Mouse (Mus musculus): ENCODE measurements at regions not wholly inside any gene's neighbourhood (a gene's known extent, or its start where the extent isn't known, plus 50 kb on each side); places are given as distances from the start of the nearest gene placed in this dataset.

DNA sequence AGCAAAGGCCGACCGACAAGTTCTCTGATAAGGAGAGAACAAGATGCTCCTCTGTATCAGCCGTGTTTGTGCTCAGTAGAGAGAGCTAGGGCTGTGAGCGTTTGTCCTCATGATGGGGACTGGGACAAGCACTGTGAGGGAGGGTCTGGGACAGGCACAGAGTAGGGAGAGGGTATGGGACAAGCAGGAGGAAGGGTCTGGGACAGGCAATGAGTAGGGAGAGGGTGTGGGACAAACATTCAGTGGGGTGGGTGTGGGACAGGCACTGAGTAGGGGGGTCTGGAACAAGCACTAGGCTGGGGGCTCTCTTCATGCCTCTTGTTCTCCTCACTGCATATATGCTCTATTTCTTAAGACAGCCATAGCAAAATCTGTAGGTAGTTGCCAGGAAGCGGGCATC lies 70.2 kb upstream of the Plcl2 start:
- no peak for DNase-seq (ENCODE audit: low spot score)

DNA sequence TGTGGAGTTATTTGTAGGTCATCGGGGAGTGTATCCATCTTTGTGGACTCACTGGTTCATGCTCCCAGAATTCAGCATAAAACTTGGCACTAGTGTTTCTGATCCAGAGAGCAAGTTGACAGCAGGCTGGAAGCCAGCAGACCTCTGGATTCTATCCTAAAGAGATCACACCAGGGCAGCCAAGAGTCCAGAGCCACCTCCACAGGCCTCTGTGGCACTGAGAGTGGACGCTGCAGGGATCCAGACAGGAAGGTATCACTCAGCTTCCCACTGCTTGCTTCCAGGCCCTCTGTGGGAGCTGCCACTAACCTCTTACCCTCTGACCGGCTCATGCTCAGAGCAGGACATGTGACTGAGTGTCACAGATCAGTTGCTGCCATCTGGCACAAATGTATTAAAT lies 69.8 kb upstream of the Plcl2 start:
- no peak for DNase-seq (ENCODE audit: low spot score)

DNA sequence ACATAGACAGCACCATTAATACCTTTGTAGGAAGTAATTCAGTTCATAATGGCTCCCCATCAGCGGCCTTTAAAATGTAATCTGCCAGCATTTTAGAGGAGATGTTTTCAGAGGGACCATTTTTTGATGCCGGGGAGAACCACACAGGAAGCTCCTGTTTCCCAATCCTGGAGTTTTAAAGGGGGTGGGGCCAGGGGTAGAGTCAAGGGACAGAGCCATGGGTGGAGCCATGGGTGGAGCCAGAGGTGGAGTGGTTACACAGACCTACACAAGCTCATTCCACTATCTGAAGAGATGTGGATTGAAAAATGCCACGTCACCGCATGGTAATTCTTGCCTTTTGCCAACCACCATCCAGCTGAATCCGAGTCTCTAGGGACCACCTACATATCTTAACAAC lies 67.1 kb upstream of the Plcl2 start:
- no peak for DNase-seq (ENCODE audit: low spot score)

DNA sequence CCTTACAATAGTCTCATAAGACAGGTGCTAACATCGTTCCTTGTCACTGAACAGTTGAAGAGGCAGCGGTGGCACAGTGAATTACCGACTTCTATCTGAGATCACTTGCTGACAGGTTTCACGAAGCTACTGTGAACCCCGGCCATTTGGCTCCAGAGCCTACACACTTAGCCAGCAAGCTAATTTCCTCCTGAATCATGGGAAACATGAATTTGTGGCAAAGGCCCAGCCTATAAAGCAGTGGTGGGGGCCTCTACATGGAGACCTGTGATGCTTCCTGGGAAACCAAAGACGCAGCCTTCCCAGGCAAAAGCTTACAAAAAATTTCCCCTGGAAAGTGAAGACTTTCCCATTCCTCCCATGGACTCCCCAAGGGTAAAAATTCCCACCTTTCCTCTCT lies 66.3 kb upstream of the Plcl2 start:
- DNase-seq (ENCODE audit: low spot score): no peak

DNA sequence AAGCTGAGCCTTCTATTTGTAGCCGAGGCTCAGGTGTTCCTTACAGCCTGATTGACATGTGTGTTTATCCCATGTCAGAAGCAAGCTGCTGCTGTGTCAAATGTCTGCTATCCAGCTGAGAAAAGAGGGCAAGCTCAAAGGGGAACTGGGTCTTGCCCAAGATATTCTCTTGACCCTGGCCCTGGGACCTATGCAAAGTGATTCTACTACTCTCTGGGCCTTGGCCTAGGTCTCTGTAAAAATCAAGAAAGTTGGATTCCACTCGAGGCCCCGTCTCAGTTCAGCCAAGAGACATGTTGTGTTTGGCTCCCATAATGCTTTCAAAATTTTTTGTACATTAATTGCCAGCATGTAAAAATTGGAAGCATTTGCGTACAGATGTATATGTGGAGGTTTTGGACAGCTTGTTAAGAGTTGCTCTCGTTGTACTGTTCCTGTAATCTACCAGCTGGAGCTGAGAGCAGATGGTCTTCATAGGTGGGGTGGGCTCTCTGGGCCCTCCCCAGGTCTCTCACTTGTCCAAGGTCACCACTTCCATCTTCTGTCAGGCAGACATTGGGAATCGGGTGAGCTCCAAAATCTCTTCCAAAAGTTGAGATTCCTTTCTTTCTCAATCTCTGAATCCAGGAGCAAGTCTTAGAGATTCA lies 65.7 kb upstream of the Plcl2 start:
- DNase-seq (ENCODE audit: low spot score): no peak

DNA sequence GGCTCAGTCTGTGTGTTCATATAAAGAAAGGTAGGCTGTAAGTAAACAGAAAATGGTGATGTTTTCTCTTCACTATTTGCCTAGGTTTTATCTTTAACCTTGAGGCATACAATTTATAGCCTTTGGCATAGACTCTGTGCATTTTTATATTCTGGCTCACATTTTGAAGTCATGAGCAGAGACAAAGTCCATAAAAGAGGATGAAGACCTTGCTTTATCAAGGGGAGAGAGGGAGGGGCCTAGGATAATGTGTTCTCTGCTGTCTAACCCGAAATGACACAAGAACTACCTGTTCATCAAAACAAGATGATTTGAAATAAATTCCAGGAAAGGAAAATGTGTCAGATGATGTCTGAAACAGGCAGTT lies 65.2 kb upstream of the Plcl2 start:
- DNase-seq (ENCODE audit: low spot score): no peak

DNA sequence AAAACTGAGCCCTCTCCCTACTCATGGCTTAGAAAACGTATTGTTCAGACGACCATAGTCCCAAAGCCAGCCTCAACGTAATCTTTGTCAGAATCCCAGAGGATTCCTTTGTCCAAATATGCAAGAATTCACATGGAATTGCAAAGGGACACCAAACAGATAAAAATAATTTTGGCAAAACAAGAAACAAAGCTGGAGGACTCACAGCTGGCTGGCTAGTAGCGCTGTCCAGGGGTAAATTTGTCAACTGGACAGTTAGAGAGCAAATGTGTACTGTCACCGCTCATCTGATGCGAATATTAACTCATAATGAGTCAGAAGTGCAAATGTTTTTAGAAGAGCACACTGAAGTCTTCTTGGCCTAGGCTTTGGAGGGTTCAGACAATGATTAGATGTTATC lies 60.5 kb upstream of the Plcl2 start:
- DNase-seq (ENCODE audit: low spot score): no peak

DNA sequence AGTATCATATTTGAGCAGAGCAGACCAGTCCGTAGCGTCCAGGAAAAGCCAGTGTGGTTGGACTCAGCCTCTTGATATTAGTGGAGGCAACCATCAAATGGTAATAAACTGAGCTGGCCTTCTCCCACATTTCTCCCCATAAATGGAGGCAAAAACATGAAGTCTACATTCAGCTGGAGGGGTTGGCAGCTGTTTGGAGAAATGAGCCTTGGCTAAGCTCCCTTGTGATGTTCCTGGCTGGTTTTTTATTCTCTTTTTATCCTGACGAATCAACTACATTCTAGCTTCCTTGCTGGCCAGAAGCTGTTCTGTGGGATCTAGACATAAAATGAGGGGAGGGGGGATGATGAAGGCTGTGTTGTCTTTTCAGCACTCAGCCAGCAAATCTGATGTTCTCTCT lies 57.6 kb upstream of the Plcl2 start:
- DNase-seq (ENCODE audit: low spot score): no peak

DNA sequence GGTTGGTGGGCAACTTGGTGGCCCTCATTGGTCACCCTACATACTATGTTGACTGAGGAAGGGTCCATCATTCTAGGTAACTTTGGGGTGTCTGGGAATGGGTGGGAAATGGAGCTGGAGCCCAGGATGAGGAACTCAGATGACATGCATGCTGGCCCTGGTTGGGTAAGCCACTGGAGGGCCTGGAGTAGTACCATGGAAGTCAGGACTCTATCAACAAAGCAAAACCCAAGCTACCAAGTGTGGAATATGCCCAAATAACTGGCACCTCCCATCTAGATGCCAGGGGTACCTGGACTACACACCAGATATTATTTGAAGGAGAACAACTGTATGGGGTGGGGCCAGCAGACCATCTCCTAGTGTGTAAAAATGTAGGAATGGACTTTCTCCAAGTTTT lies 55.7 kb upstream of the Plcl2 start:
- DNase-seq (ENCODE audit: low spot score): no peak

DNA sequence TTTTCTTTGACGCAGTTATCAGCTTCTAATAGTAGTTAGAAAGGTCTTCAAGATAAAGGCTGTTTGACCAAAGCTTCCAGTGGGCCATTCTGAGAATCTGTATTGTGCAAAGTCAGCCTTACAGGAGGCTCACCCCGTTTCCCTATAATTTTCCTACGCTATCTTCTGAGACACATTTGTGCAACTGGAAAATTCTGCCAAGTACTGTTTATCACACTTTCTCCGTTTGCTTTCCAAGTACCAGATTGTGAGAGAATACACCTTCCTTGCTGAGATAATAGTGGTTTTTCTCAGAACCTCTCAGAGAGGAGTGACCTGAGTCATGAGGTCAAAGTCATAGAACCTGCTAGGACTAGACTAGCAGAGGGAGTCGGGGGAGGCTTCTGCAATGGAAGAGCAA lies 55.2 kb upstream of the Plcl2 start:
- no peak for DNase-seq (ENCODE audit: low spot score)

DNA sequence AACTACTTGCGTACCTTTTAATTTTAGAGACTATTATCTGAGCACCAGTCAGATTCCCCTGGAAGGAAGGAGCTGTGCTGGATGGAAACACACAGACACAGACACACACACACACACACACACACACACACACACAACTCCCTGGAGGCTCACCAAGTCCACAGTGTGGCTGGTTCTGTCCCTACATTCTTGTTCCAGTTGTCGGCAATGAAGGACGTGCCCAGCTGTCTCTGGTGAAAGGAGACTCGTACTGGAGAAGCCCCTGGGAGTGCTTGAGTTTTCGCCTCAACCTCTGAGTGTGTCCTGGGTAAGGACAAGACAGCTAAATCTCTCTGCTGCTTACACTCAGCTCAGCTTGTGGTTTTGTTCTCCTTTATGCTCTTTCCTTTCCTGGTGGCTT lies 54.3 kb upstream of the Plcl2 start:
- no peak for DNase-seq (ENCODE audit: low spot score)

DNA sequence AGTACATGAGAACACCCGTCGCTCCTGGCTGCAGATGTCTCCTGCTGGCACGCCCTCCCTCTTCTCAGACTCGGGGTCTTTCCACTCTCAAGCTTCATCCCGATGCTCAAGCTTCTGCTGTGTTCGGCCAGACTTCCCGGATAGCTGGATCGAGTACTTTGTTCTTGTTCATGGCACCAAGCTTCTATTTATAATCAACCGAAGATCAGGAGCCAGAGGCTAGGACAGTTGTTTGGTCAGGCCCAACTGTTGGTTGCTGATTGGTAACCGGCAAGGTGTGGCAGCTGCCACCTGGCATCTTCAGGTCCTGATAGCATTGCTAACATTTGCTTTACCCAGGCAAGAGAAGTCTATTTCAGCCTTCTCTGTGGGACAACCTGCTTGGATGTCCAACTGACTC lies 53.5 kb upstream of the Plcl2 start:
- no peak for DNase-seq (ENCODE audit: low spot score)

DNA sequence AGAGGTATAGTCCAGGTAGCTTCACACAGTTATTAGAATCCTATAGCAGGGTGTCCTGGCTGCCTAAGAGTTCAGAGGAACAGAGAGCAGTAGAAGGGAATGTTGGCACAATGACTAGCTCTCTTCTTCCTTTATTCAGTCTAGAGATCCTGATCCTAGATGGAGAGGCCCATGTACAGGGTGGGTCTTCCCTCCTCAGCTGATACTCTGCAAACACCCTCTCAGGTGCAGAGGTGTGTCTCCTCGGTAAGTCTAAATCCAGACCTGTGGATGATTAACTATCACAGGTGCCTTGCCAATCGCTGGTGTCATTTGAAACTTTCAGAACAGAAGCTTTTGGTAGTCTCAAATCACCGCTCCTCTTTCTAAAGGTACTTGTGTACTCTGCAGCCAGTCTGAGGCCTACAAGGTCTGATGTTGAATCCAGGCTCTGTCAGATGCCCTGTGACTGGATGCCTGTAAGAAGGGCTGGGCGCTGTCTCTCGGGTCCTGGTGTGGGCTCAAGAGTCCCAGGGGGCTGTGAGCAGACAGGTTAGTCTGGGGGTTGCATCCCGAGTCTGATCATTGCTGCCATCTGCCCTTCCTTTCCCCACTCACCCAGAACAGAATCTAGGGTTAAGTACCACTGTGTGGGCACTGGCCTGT lies 52.0 kb upstream of the Plcl2 start:
- DNase-seq (ENCODE audit: low spot score): no peak

DNA sequence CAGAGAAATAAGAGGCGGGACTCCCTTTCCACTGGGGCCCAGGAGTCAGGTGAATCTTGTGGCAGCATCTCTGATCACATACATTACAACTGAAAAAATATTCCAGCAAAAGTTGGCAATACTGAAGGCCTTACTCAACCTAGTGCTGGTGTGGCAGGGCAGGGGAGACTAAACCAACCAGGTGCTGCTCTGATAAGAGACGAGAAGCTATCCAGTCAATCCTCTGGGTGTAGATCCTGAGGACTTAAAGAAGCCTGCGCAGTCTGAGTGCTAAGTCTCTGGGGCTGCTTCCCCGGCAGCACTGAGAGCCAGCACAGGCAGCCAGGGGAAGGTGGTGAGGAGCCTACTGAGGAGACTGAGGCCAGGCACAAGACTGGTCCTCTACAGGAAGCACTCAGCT lies 51.0 kb upstream of the Plcl2 start:
- DNase-seq (ENCODE audit: low spot score): no peak

All from thymus, postnatal 0 days (tissue).